Mouse (Mus musculus) forebrain, embryonic 12.5 days (tissue): ENCODE data around the gene Tns3. TPM values are rescaled to one million over a fixed set of nuclear protein-coding genes. Genes with fewer than 3 reads are reported as not detected.

Experiments used
- ATAC-seq: fragments of 200-750 bp; cut with Nextera tagmentation; 2 replicates; pipeline ENCODE4 v1.8.0; 2017; ENCODE audit warnings: moderate TSS enrichment; ENCODE audit not compliant: low FRiP score
- H3K27ac ChIP-seq: fragments of 300-500 bp; sonication (generic); 2 replicates; pipeline ENCODE4 v1.5.1; 2016; ENCODE audit warnings: mild to moderate bottlenecking
- H3K27me3 ChIP-seq: fragments of 300-500 bp; sonication (generic); 2 replicates; pipeline ENCODE4 v1.6.1; 2016; ENCODE audit warnings: mild to moderate bottlenecking
- H3K36me3 ChIP-seq: fragments of 300-500 bp; sonication (generic); replicated peaks from 2 replicates; pipeline ENCODE4 v1.6.1; 2016; ENCODE audit warnings: mild to moderate bottlenecking
- H3K4me1 ChIP-seq: fragments of 300-500 bp; sonication (generic); 2 replicates; pipeline ENCODE4 v1.6.1; 2016
- H3K4me2 ChIP-seq: fragments of 300-500 bp; sonication (generic); 2 replicates; pipeline ENCODE4 v1.6.1; 2016; ENCODE audit warnings: mild to moderate bottlenecking, moderate library complexity
- H3K4me3 ChIP-seq: fragments of 300-500 bp; sonication (generic); replicated peaks from 2 replicates; pipeline ENCODE4 v1.5.1; 2016; ENCODE audit warnings: mild to moderate bottlenecking
- H3K9ac ChIP-seq: fragments of 300-500 bp; sonication (generic); 2 replicates; pipeline ENCODE4 v1.6.1; 2016; ENCODE audit warnings: mild to moderate bottlenecking
- H3K9me3 ChIP-seq: fragments of 300-500 bp; sonication (generic); 2 replicates; pipeline ENCODE4 v1.6.1; 2016
- WGBS: fragments of 180-500 bp; shearing (Covaris S2); methylation state at CpG from one replicate; pipeline ENCODE4 v1.1.7; 2016; 5-methylcytosine and 5-hydroxymethylcytosine counted together
- polyA plus RNA-seq: library from polyadenylated mRNA; unstranded; fragments of >200 nt; fragmentation: Nextera tagmentation; extraction: Ambion mirVana; gene quantifications from 2 replicates; pipeline ENCODE4 v1.2.1, GENCODE M21; 2016

Tns3 gene
- polyA plus RNA-seq, 1 experiment from 2014 or later = 11.4 TPM

DNA sequence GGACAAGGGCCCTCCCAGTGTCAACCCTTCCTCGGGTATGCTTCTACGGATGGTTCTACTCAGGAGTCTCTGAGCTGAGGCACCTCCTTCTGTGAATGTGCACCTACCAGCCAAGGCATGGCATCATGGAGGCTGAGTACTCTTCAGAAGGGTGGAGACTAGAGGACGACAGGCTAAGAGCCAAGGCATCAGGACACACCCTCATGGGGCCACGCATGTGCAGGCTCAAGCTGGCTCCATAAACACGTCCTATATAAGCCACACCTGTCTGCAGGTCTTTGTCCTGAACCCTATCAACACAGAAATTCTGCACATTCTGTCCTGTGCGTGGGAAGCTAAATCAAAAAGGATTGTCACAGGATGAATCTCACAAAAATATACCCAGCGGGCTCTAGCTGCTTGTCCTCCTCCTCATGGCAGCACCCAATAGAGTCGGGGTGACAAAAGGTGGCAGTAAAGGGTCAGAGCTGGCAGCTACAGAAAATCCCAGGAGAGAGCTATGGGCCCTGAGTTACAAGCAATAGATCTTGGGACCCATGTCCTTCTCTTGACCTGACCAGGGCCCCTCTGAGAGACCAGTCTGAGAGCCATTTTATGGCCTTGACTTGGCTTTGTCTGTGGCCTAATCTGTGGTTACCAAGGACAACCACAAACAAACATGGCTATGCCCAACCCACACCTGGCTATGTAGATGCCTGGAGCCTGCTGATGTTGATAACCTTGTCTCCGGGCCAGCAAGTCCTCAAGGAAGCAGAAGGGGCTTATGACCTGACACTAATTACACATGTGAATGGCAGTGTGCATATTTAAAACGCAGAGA is 82.0 kb downstream of the Tns3 start:
- no peak for ATAC-seq
- H3K4me1 ChIP-seq = peaks cover 23% of the 10 kb centered on the region
- H3K9ac ChIP-seq = no peak overlapping the region
- no peak overlapping the region for H3K4me2 ChIP-seq
- no peaks in the 10 kb centered on the region for H3K9me3 ChIP-seq
- no peaks in the 10 kb centered on the region for H3K36me3 ChIP-seq
- no peaks in the 10 kb centered on the region for H3K27me3 ChIP-seq
- no peak overlapping the region for H3K27ac ChIP-seq
- WGBS = 85% methylated on average over 10 of the region's 10 CpGs
- no peak overlapping the region for H3K4me3 ChIP-seq

DNA sequence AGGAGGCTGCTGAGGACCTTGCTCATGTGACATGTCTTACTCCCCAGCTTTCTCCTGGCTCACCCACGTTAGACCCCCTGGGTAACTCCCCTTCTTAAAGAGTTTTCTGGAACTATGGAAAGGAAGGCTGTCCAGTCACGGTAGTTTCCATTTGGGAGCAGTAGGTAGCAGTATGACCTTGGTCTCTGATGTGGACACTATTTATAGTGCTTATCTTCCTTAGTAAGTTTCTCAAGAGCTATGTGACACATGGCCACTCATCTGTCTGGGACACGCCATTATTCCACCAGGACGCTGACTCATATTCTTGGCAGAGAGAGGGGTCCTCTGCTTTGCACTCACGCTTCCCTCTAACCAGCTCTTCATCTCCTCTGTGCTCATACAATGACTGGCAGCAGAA is 84.5 kb downstream of the Tns3 start:
- ATAC-seq = no peak
- no peaks in the 10 kb centered on the region for H3K9me3 ChIP-seq
- peaks cover 11% of the 10 kb centered on the region for H3K4me1 ChIP-seq
- no peak overlapping the region for H3K27ac ChIP-seq
- no peaks in the 10 kb centered on the region for H3K36me3 ChIP-seq
- H3K4me3 ChIP-seq = no peak overlapping the region
- no peak overlapping the region for H3K9ac ChIP-seq
- 84% methylated on average over 5 of the region's 5 CpGs for WGBS
- no peaks in the 10 kb centered on the region for H3K27me3 ChIP-seq
- H3K4me2 ChIP-seq = no peak overlapping the region

DNA sequence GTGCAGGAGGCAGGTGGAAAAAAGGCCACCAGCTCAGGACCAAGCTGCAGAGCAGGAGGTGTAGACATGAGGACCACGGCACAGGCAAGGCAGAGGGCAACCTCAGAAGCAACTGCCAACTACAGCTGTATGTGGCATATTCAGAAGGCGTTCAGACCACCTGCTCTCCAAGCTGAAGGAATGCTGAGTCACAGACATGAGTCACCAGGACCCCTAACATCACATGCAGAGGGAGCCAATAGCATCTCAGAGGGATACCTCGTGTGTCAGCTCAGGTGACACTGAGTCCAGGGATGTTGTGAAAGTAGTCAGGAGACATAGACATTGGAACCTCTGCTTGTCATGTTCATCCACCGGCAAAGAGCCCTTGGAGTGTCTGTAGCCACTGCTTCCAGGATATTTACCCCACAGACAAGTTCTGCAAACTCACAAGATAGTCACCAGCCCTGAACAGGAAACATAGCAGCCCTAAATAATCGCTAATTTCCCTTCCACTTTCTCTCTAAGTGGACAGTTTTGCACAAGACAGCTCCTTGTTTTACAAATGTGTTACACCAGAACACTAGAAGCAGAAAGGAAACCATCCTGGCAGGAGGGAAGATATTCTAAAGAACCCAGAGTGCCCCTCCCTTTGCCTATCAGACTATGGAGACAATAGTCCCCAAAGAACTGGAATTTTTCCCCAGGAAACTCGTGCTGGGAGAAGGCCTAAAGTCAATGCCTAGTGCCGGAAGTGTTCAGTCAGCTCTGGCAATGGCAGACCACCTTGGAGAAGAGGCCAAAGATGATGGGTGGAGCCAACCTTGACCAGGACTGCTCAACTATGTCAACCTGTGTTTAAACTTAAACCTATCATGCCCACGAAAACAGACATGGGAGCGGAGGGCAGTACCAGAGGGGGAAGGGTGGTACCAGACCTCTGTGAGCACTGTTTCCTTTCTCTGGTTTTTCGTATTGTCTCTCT is 88.8 kb downstream of the Tns3 start:
- Histone ChIP-seq H3K4me1 (peaks cover 3% of the 10 kb centered on the region; the same call in 1 of the 2 replicates), H3K9me3 (no peaks in the 10 kb centered on the region), H3K36me3 (no peaks in the 10 kb centered on the region), H3K27me3 (no peaks in the 10 kb centered on the region), H3K4me3 (no peak overlapping the region), H3K27ac (no peak overlapping the region), H3K9ac (no peak overlapping the region), H3K4me2 (no peak overlapping the region)
- no peak for ATAC-seq
- 73% methylated on average over 10 of the region's 10 CpGs for WGBS

DNA sequence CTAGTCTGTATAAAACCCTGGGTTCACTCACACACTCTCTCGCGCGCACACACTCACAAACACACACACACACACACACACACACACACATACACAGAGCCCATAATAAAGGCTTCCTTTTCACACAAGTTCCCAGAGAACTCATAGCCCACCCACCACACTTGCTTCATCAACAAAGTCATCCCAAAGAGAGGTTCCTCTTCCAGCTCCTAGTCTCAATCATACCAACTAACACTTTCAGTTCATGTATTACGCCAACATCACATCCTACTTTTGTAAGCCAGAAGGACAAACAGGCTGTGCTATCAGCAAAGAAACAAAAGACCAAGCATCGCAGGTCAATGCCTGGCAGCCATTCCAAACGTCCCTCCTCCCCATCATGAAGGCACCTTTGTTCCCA is 89.8 kb downstream of the Tns3 start:
- H3K9ac ChIP-seq = no peak overlapping the region
- H3K4me1 ChIP-seq = peaks cover 8% of the 10 kb centered on the region
- no peak overlapping the region for H3K27ac ChIP-seq
- no peak for ATAC-seq
- H3K4me3 ChIP-seq = no peak overlapping the region
- H3K4me2 ChIP-seq = no peak overlapping the region
- H3K27me3 ChIP-seq = no peaks in the 10 kb centered on the region
- WGBS = 75% methylated on average over 6 of the region's 6 CpGs
- no peaks in the 10 kb centered on the region for H3K9me3 ChIP-seq
- H3K36me3 ChIP-seq = no peaks in the 10 kb centered on the region

DNA sequence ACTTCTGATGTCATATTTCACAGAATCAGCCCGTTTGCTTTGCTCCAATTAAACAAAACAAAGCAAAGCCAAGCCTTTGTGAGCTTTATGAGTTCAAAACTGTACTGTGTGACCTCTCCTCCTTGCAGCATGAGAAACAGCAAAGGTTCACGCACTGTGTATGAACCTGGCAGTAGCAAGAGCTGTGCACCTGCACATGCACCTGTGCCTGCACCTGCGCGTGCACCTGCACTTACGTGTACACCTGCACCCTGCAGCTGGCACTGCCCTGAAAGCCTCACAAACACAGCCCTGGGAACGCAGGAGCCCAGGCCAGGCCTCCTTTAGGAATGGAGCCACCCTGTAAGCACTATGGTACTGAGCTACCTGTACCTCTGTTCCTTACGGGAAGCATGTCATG is 91.6 kb downstream of the Tns3 start:
- Histone ChIP-seq H3K9me3 (no peaks in the 10 kb centered on the region), H3K27me3 (no peaks in the 10 kb centered on the region), H3K9ac (no peak overlapping the region), H3K27ac (no peak overlapping the region), H3K4me1 (peaks cover 16% of the 10 kb centered on the region), H3K4me2 (no peak overlapping the region), H3K36me3 (no peaks in the 10 kb centered on the region), H3K4me3 (no peak overlapping the region)
- ATAC-seq = no peak
- 87% methylated on average over 7 of the region's 7 CpGs for WGBS

DNA sequence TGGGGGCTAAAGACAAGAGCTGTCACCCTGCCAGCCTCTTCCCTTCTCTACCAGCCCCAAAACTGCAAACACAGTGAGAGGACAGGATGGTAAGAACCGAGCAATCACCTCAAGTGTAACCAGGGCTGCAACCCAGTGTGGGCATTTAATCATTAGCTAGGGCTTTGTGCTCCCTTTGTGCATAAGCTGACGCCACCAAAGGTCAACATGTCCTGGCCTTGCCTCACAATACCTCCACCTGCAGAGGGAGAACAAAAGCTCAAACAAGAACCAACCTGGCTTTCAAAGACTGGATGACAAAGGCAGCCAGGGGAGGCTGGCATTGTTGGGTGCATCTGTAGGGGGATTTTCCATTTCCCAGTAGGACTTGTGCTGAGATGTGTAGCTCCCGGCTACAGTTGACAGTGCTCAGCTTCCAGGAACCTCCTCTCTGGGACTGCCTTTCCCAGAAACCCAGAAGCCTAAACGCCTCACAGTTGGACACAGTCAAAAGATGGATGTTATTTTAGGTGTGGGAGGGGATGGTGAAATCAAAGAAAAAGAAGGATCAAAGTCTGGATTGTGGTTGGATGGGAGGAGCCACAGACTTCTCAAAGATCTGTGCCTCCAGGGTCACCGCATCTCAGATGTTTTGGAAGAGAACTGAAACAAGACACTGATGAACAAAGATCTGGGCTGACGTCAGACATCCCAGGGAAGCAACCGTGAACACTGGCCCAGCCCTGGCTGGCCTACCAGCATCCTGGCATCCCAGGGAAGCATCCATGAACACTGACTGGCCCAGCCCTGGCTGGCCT is 94.9 kb downstream of the Tns3 start:
- H3K4me3 ChIP-seq = no peak overlapping the region
- H3K36me3 ChIP-seq = no peaks in the 10 kb centered on the region
- no peaks in the 10 kb centered on the region for H3K9me3 ChIP-seq
- H3K27me3 ChIP-seq = no peaks in the 10 kb centered on the region
- ATAC-seq = 0 out of 2 replicates have a peak, but pooled peaks have one; percentile 39
- no peak overlapping the region for H3K9ac ChIP-seq
- WGBS = 7% methylated on average over 7 of the region's 7 CpGs
- peaks cover 13% of the 10 kb centered on the region for H3K4me1 ChIP-seq
- H3K4me2 ChIP-seq = no peak overlapping the region
- H3K27ac ChIP-seq = no peak overlapping the region

DNA sequence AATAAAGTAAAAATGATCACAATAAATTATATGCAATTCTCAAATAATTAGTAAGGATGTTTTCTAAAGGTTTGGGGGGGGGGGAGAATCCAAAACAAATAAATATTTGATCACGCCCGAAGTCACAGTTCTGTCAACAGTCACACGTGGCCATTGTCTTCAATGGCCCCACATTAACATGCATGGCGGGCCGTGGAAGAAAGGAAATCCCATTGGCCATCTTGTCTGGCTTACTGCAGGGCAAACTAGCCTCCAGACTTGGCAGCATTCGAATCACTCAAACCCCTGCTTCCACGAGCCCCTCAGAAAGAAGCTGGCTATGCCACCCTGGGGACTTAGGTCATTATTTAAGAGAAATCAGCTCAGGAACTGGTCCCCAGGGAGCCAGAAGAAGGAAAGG is 95.5 kb downstream of the Tns3 start:
- no peaks in the 10 kb centered on the region for H3K36me3 ChIP-seq
- no peak overlapping the region for H3K9ac ChIP-seq
- H3K27me3 ChIP-seq = no peaks in the 10 kb centered on the region
- 31% methylated on average over 7 of the region's 7 CpGs for WGBS
- no peak overlapping the region for H3K27ac ChIP-seq
- no peak overlapping the region for H3K4me3 ChIP-seq
- no peak overlapping the region for H3K4me2 ChIP-seq
- no peak for ATAC-seq
- no peaks in the 10 kb centered on the region for H3K9me3 ChIP-seq
- H3K4me1 ChIP-seq = peaks cover 13% of the 10 kb centered on the region

DNA sequence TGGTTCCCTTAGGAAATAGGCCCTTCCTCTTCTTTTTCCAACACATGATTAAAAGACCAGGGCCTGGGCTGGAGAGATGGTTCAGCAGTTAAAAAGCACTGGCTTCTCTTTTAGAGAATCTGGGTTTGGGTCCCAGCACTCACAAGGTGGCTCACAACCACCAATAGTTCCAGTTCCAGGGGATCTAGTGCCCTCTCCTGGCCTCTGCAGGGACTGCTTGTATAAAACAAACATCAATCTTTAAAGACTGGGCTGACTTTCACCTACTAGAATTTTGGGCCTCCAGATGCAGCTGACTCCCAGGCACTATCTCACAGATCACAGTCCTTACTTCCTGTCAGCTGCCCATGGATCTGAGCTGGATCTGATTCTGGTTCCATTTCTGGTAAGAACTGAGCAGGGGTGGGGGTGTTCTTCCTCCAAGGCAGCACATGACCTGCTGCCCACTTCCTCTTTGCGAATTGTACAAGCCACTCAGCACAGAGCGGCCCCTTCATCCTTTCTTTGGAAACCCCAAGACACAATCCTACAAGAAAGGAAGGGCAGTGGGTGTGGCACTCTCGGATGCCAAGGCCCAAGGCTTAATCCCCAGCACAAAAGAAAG is 98.0 kb downstream of the Tns3 start:
- peaks cover 13% of the 10 kb centered on the region for H3K4me1 ChIP-seq
- no peak for ATAC-seq
- H3K9ac ChIP-seq = no peak overlapping the region
- H3K4me3 ChIP-seq = no peak overlapping the region
- H3K9me3 ChIP-seq = no peaks in the 10 kb centered on the region
- H3K4me2 ChIP-seq = no peak overlapping the region
- 58% methylated on average over 3 of the region's 3 CpGs for WGBS
- no peak overlapping the region for H3K27ac ChIP-seq
- H3K36me3 ChIP-seq = no peaks in the 10 kb centered on the region
- no peaks in the 10 kb centered on the region for H3K27me3 ChIP-seq

DNA sequence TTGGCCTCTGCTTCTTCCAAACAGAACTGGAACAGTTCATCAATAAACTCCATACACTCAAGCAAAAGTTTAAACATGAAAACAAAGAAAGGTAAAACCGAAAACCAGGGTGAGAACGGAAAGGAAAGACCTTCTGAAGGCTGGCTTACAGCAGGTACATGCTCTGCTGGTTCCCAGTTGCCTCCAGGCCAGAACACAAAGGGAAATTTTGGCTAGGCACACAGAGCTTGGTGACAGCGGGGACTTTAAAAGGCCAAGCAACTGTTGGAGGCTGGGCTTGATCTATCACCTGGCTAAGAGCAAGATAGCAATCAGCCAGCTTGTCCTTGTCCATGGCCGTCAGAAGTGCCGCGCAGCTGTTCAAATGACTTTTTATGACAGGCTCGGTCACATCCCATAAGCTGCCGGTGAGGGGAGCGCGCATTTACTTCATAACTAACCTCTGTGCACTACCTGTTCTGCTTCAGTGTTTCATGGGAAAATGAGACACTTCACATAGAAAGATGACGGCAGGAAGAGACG is 105.5 kb downstream of the Tns3 start:
- no peak overlapping the region for H3K4me3 ChIP-seq
- WGBS = 91% methylated on average over 12 of the region's 12 CpGs
- no peaks in the 10 kb centered on the region for H3K36me3 ChIP-seq
- no peak for ATAC-seq
- H3K27me3 ChIP-seq = no peaks in the 10 kb centered on the region
- H3K4me1 ChIP-seq = peaks cover 10% of the 10 kb centered on the region
- no peak overlapping the region for H3K4me2 ChIP-seq
- H3K27ac ChIP-seq = no peak overlapping the region
- H3K9me3 ChIP-seq = no peaks in the 10 kb centered on the region
- H3K9ac ChIP-seq = no peak overlapping the region

DNA sequence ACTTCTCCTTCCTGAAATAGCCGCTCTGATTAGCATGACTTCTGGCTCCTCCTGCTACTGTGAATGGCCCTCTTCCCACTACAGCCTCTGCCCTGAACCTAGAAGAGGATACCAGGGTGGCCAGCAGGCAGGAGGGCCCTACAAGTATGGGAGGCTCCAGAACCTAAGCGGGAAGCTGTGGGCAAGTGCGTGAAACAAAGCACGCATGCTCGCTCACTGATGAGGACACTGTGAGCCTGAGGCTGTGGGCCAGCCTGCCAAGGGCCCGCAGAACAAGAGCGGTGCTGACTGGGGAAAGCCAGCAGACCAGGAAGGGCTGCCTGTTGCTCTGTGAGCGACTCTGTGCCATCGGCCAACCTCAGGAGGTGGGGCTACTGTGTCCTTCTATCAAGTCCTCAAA is 106.1 kb downstream of the Tns3 start:
- no peak overlapping the region for H3K4me3 ChIP-seq
- no peaks in the 10 kb centered on the region for H3K27me3 ChIP-seq
- H3K4me2 ChIP-seq = no peak overlapping the region
- no peak overlapping the region for H3K9ac ChIP-seq
- no peak for ATAC-seq
- H3K9me3 ChIP-seq = no peaks in the 10 kb centered on the region
- 83% methylated on average over 9 of the region's 9 CpGs for WGBS
- peaks cover 10% of the 10 kb centered on the region for H3K4me1 ChIP-seq
- H3K36me3 ChIP-seq = no peaks in the 10 kb centered on the region
- no peak overlapping the region for H3K27ac ChIP-seq

DNA sequence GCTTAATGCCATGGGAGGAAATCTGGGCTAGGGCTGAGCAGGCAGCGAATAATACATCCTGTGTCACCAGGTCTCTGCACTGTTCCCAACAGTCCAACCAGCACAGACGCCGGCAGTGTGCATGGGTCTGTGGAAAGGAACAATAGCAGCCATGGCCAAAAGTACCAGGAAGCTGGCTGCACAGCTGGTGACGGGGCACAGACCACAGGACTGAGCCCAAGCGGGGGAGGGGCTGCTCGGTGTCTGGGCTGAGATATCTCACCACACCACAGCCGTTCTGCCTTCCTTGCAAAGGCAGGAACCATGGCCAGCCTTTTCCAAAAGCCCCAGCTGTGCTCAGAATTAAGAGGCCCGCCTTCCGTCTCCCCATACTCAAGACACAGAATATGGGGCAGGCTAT is 107.3 kb downstream of the Tns3 start:
- peaks cover 10% of the 10 kb centered on the region for H3K4me1 ChIP-seq
- WGBS = 27% methylated on average over 9 of the region's 9 CpGs
- no peaks in the 10 kb centered on the region for H3K36me3 ChIP-seq
- no peak overlapping the region for H3K27ac ChIP-seq
- no peak overlapping the region for H3K9ac ChIP-seq
- ATAC-seq = peak; percentile 37
- H3K4me3 ChIP-seq = no peak overlapping the region
- H3K9me3 ChIP-seq = no peaks in the 10 kb centered on the region
- no peak overlapping the region for H3K4me2 ChIP-seq
- H3K27me3 ChIP-seq = no peaks in the 10 kb centered on the region
